Mouse (Mus musculus) spleen, postnatal 36 days (tissue): ENCODE data around the gene Cul5.

Source experiments
- DNase-seq, 2 experiments: peaks; one replicate each; pipeline ENCODE4 v3.0.0; 2022; ENCODE audit warnings: low spot score in 2 of 2, mixed read lengths in 1 of 2

The Cul5 gene

DNA sequence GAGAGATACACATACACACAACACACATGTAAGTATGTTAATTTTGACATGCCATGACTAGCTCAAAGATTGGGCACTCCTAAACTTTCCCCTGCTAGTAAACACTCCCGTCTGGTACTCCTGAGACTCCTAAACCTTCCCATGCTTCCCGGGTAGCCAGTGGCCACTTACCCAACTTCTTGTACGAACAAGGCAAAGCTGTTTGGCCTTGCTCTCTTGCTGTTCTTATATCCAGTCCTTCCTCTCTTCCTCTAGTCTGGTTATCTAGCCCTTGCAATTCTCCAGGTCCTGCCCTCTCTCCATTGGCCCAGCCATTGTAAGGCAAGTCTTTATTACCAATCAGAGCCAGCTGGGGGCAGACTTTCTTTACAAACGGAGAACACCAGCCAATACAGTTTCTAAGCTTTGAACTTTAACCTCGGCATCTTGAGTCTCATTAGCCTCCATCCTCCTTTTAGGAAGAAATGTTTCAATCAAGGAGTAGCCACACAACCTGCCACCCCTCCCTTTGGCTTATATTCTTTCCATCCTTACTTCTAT is at the start of gene Cul5:
TSS of gene Cul5 (minus strand) at position 335 of the 540 bp plus-strand sequence.
- DNase-seq = peak; percentile 61 to 68

- DNase-seq = peak; percentile 91 to 92
Observed at GRCm38 (mm10) chr9:53705992-53706696, 36.3 kb upstream of the Cul5 start, which contains the start of gene Rab39. Gene Rab39, minus strand, starts transcription at chr9:53706232.

- peak; percentile 80 for DNase-seq
Observed at GRCm38 (mm10) chr9:53705491-53705991, 35.7 kb upstream of the Cul5 start.

DNA sequence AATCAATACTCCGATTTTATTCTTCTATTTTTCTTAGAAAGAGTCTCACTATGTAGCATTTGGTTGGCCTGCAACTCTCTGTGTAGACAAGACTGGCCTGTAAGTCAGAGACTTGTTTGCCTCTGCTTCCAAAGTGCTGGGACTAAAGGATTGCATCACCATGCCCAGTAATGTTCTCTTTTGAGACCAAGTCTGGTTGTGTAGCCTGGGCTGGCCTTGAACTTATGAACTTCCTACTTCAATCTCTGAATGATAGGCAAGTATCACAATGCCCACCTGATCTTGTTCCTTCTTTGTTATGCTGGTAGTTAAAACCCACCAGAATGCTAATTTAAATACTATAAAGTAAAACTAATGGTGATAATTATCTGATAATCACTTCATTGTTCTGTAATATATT is 33.2 kb upstream of the Cul5 start:
- DNase-seq = no peak

GRCm38 (mm10) chr9:53700496-53700895 is 30.7 kb upstream of the Cul5 start:
- DNase-seq = peak; percentile 6 to 22

- DNase-seq = no peak
Observed at GRCm38 (mm10) chr9:53695846-53696245, 26.0 kb upstream of the Cul5 start.

DNA sequence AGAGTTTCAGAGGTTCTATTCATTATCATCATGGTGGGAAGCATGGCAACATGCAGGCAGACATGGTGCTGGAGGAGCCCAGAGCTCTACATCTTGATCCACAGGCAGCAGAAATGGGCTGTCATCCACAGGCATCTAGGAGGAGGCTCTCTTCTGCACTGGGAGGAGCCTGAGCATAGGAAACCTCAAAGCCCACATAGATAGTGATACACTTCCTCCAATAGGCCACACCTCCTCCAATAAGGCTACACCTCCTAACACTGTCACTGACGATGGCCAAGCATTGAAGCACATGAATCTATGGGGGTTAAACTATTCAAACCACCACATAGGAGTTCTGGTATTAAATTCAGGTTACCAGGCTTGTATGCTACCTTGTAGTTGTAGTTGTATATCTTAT is 23.9 kb upstream of the Cul5 start:
- peak in 1 of 2 experiments; percentile 13 for DNase-seq

GRCm38 (mm10) chr9:53691745-53692670 is 22.2 kb upstream of the Cul5 start:
- DNase-seq = no peak

DNA sequence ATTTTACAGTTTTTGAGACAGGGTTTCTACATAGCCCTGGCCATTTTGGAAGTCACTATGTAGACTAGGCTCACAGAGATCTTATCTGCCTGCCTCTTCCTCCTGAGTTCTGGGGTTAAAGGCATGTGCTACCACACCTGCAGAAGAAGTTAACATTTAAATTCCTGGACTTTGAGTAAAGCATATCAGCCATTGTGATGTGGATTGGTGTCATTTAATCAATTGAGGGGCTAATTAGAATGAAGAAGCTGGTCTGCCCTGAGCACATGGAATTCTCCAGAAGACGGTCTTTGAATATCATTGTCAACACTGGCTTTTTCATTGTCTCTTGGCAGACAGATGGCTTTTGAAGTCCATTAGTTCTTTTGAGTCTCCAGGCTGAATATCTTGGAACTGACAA is 11.0 kb upstream of the Cul5 start:
- no peak for DNase-seq

DNA sequence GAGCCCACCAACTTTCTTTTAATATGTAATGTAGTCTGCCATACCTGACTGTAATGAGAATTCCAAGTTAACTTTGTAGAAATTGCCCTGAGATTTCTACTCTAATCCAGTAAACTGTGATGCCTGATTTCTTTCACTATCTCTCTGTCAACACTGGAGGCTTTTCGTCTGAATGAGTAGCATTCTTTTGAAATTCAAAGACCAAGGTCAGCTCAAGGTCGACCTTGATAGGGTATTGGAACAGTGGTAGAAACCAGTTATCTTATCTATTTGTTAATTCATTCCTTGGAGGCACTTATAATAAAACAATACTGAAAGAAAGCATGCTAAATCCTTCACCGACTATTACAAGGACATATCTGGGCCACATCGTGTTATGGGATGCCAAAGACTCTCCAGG is 7.1 kb upstream of the Cul5 start:
- no peak for DNase-seq

- DNase-seq = peak; percentile 67 to 73
Observed at GRCm38 (mm10) chr9:53673571-53673970, 3.8 kb upstream of the Cul5 start.

- peak; percentile 91 to 94 for DNase-seq
Observed at GRCm38 (mm10) chr9:53667020-53667669, 2.7 kb downstream of the Cul5 start.

DNA sequence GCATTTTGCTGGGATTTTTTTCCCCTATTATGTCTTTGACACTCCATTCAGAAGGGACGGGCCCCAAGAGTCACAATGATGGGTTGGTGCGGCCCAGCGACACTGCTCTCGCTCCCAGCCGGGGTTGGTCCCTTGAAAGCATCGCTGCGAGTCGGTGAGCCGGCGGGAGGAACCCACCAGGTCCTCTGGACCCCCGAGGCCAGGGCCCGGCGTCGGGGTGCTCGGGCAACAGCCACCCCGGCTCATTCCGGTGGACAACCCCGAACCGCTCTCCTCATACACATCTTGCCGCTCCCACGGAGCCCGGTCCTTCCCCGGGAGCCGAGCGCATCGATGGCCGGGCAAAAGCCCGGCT is 3.2 kb downstream of the Cul5 start:
- no peak for DNase-seq

DNA sequence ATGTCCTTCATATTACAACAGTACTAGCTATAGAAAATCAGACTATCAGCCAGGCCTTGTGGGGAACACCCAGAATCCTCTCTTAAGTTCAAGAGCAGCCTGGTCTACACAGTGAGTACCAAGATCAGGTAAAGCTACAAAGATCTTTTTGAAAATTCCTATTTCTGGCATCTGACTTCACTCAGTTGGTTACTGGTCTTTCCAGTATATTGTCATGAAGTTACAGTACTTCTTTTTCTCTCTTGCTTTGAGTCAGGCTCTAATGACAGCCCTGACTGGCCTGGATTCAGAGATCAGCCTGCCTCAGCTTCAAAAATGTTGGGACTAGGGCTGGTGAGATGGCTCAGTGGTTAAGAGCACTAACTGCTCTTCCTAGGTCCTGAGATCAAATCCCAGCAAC is 4.4 kb downstream of the Cul5 start:
- DNase-seq = no peak

- no peak for DNase-seq
Observed at GRCm38 (mm10) chr9:53664819-53665218, 5.0 kb downstream of the Cul5 start.

GRCm38 (mm10) chr9:53634796-53635195 is 35.0 kb downstream of the Cul5 start:
- no peak for DNase-seq

- no peak for DNase-seq
Observed at GRCm38 (mm10) chr9:53615246-53615645, 54.6 kb downstream of the Cul5 start.

GRCm38 (mm10) chr9:53614286-53614685 is 55.5 kb downstream of the Cul5 start:
- DNase-seq = no peak

- peak; percentile 91 to 92 for DNase-seq
Observed at GRCm38 (mm10) chr9:53609968-53610781, 59.6 kb downstream of the Cul5 start, which contains the start of gene Acat1. Gene Acat1, minus strand, starts transcription at chr9:53610382.

DNA sequence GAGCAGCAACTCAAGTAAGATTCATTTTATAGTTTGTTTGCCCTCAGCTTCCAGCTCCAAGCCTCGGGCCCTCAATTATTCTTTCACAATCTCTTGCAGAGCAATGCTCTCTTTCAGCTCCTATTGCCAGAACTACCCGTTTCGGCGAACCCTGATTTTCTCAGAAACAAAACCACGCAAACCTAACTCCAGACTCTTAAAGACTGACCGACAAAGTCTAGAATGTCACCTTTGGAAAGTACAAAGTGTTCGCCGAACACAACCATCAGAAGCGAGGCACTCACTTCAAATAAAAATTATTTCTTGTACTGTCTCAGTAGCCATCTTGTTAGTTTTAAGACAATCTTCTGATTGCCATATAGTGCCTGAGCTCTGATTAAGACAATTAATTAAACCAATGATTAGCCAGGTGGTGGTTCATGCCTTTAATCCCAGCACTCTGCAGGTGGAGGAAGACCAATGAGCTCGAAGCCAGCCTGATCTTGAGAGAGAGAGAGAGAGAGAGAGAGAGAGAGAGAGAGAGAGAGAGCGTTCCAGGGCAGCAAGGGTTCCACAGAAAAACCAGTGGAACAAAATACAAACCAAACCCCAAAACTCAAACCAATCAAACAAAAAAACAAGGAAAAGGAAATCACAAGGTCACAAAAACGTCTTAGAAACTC is 60.4 kb downstream of the Cul5 start:
- no peak for DNase-seq
